Mouse (Mus musculus) urinary bladder, postnatal 4 days (tissue): ENCODE measurements around the gene Immp2l.

Experiments
- DNase-seq, 2 experiments: peaks; one replicate each; pipeline ENCODE4 v3.0.0; 2021 to 2022; ENCODE audit warnings: low spot score in 2 of 2

Immp2l gene

DNA sequence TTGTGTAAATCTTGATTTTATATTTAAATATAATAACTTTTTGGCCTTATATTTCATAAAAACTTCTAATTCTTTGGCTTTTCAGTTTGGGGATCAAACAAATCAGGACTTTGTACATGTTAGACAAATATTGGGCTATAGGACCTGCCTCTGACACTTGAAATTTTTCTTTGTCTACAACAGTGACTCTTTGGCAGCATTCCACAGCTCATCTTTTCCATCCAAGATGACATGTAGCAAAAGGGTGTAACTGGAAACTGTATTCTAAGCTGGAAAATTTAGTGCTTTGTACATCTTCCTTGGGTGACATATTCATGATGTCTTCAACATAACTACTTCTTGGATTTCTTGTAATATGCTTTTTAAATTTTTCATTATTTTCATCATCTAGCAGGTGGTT, 404.9 kb downstream of the Immp2l start:
- DNase-seq = no peak

DNA sequence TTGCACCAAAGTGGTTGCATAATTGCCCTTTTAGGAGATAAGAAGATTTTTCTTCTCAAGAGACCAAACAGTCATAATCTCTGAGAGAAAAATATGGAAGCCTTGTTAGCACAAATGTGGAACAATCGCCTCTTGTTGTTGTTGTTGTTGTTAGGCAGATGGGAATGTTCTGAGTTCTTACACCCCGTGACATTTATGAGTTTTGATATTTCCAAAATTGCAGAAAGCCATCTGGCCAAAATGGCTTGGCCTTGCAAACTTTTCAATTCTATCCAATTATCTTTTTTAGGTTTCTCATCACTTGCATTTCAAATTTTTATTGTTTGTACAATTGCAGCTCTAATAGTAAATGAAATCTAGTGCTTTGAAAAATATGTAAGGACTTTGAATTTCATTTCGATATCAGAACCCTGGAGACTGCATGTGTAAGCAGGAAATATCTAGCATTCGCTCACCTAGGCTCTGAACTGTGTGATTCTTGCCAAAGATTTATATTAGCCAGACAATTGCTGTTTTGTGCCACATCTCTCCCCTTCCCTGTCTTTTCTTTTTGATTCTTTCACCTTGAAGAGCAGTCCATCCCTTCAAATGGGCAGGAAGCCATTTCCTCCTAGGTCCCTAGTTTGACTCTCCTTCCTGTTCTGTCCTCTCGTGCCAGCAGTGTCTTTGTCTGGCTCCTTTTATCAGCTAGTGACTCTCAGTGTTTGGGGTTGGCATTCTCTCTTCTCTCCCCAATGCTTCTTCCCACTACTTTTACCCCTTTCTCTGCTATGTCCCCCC, 412.5 kb downstream of the Immp2l start:
- no peak for DNase-seq

DNA sequence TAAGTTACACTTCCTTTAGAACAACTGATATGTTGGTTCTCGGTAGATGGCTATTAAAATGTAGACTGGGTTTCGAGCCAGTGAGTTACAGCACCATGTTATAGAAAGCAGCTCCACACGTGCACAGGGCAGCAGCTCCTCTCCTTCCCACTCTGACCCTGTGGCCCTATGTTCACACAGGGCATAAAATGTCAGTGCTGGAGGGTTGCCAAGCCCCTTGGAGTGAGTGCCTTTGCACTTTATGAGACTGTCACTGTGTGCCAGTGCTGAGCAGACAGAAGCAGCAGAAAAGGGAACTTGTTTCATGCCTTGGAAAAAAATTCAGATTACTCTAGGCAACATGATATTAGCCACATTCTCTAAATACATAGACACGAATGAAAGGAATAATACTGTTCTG, 414.6 kb downstream of the Immp2l start:
- DNase-seq = no peak

GRCm38 (mm10) chr12:41468374-41468991, 444.6 kb downstream of the Immp2l start:
- no peak for DNase-seq

DNA sequence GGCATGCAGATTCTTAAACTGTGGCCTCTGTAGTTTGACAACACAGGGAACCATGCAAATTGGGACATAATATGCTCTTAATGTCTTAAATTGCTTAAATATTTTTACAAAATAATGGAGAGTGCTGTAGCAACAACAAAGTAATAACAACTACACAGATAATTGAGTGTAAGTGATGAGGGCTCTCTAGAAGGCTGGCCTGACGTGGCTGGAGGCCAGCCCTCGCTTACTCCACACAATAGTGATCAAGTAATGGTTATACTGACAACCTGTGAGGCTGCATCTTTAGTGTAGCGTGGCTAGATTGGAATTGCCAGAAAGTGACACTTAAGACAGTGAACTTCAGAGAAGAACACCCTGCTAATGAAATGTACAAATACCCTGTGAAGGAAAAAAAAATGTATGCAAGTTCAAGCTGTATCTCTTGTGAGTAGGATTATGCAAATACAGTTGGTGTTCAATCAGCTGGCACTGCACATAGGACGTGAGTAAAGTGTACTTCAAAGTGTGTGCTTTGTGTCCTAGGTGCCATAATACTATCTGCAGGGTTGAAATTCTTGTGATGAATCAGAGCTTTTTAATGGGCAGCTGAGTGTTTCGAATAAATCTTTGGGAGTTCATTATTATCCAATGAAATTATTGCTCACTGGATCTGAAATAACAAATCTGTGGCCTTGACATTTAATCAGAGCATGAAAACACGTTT, 445.4 kb downstream of the Immp2l start:
- no peak for DNase-seq

DNA sequence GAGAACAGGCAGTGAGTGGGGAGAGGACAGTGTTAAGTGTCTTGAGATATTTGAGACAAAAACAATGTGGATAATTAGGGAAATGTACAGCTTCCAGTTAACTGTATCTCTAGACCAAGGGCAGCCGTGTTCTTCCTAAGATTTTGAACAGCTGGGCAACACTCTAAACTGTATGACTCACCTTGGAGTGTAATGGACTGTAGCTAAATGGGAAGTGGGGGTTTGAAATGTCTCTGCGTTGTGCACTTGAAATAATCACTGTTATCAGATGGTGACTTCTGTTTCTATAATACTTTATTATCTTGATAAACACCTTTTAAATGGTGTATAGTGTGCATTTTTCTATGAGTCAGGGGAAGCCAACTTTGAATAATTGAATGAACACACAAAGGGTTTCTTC, 457.6 kb downstream of the Immp2l start:
- DNase-seq = no peak

DNA sequence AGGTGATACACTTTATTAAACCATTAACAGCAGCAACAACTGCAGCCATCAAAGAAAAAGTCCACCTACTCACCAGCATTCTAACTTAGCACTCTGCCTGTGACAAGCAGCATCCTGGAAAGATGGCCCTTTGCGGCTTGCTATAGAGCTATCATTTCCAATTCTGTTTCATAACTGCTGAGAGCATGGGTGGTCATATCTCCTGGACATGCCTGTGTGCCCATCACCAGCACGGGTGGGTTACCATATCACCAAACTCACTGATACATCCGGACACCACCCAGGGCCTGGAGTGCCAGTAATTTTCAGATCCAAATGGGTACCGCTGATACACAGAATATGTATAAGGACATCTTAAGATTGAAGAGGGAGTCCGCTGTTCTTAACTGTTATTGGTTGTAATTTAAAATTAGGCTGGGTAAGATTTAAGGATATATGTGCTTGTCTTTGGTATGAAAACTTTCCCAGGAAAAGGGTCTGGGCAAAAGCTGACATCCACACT, 459.3 kb downstream of the Immp2l start:
- DNase-seq = no peak

DNA sequence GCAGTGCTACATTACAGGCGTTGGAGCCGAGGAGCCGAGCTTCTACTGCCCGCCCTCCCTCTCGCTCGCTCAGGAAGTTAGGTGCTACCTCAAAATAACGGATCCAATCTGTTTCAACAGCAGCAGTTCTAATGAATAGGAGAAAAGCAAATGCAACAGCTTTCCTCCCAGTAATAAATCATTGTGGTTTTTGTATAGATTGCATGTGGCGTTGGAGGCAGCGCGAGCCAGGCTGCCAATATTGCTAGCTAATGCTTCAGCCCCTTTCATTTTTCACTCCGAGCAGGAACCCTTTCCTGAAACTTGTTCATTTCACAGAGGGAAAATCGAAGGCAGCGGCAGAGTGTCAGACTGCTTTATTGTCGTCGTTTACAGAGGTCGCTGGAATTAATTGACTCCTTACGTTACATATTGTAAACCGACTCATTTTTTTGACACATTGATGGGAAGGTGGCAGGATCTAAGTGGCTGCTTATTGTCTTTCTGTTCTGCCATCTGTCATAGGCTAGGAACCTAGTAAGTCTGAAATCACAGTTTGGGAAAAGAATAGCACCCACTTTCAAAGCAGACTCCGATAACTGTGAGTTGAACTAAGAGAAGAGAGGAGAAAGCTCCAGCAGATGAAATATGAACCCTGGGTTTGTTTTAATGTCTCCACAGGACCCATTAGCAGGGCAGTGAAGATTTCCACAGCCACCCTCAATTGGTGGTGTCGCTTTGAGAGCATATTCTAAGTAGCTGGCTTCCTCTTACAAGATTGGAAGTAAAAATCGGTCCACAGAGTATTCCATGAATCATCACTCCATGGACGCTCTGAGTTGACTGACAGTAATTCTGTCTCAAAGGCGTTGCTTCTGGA, 459.9 kb downstream of the Immp2l start:
- DNase-seq = no peak

- DNase-seq = no peak
Measured at GRCm38 (mm10) chr12:41484689-41485511, 461.0 kb downstream of the Immp2l start.

DNA sequence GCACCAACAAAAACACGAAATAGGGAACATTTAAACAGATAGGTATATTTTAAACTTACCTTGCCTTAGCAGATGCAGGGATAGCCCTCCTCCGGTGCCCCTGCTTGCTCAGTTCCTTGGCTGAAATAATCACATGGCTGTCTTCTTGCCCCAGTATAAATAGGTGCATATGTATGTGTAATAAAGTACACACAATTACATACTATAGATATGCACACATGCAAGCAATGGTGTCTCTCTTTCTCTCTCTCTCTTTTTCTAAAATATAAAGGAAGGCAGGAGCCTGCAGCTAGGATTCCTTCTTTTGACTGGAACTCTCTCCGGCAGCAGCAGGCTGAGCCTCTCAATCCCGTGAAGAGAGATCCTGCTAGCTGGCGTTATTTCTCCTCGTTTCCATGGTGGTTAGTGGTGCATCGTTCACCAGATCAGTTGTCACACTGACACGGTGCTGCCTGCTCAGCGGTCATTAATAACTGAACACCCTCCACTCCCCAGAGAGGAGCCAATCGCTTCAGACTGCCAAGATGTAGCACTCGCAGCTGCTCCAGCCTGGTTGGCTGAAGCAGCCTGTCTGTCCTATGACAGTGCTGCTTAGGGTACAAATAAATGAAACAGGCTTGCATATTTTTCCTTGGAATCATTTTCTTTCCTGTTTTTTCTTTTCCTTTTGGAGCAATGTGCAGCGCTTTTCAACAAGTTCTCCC, 461.8 kb downstream of the Immp2l start:
- peak in 1 of 2 experiments; percentile 18 for DNase-seq

- DNase-seq = no peak
Measured at GRCm38 (mm10) chr12:41486331-41486730, 462.4 kb downstream of the Immp2l start, which contains the start of gene Lrrn3. TSS of gene Lrrn3 (minus strand) at chr12:41486431.

DNA sequence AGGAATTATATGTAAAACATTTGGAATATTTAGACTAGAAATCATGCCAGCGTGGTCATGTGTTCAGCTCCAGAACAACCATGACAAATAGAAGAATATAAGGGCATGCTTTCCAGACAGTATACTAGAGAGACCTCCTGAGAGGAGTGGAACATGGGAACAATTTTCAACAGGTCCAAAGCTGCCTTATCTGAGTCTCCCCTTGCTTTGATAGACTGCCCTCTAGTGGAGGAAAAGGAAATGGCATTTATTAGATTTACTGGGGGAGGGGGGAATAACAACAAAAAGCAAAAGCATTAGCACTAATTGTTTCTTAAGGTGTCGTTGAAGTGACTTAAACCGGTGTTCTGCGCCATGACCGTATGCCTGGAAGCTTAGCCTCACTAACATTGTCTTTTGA, 463.1 kb downstream of the Immp2l start:
- DNase-seq = no peak

GRCm38 (mm10) chr12:41494620-41495019, 470.7 kb downstream of the Immp2l start:
- DNase-seq = no peak

GRCm38 (mm10) chr12:41500049-41500820, 476.3 kb downstream of the Immp2l start:
- DNase-seq = no peak

GRCm38 (mm10) chr12:41508610-41509009, 484.7 kb downstream of the Immp2l start:
- DNase-seq = no peak

DNA sequence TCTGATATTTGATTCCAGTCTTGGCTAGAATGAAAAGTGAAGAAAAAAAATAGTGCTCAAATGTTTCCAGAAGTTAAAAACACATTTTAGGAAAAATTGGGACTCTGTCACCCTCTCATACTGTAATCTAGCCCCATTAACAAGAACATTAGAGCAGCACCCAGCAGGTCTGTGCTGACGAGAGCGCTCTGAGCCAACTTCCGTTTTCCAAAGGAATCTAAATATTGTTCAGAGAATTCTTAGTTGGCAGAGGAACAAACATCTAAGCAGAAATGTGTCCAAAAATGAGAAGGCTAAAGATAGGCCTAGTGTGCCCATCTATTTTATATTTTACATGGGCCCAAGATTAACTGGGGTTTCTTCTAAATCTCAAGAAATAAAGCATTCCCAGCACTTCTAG, 486.7 kb downstream of the Immp2l start:
- DNase-seq = no peak

DNA sequence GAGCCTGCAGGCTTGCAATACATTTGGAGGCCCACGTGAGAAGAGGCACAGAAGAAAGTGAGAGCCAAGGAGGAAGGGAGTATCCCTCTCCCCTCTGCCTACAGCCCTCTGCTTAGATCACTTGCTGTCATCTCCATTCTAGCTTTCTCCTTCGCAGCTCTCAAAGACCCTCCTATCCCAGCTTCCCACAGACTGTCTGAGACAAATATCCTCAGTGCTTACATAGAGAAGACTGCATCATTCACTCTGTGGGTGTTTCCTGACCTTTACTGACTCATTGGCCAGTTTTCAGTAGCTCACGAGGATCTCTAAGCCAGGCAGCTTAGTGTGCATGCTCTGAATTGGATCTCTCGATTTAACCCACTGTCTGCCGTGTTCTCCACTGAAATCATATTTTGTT, 495.0 kb downstream of the Immp2l start:
- no peak for DNase-seq

DNA sequence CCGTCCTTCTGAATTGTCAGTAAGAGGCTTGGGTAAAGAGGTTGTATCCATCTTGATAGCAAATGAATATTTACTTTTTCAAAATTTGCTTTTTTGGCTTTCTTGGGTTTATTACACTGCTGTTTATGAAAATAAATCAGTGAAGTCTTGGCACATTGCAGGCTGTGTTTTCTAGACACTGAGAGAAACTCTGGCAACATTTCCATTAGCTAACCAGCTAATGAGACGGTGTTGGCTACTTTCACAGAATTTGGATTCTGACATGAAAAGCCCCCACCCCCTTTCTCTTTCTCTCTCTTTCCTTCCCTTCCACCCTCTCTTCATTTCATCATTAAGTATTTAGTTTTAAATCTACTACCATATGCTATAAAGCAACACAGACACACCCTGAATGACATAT, 496.4 kb downstream of the Immp2l start:
- DNase-seq = no peak

DNA sequence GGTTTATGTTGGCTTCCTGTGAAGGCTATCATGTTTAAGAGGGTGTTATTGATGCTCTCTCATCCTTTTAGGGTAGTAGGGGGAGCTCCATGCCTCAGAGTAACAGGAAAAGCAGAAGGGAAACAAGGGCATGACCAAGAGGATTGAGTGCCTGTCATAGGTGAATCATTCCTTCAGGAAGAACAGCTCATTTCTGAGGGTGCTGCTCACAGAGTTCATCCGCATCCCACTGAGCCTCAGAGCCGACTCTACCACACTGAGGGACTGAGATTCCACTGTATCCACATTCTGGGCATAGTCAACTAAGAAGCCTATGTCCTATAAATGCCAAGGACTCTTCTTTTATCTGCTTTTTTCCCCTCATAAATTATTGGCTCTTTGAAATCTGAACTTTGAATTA, 497.8 kb downstream of the Immp2l start:
- DNase-seq = no peak
